In the genomic region with DNA sequence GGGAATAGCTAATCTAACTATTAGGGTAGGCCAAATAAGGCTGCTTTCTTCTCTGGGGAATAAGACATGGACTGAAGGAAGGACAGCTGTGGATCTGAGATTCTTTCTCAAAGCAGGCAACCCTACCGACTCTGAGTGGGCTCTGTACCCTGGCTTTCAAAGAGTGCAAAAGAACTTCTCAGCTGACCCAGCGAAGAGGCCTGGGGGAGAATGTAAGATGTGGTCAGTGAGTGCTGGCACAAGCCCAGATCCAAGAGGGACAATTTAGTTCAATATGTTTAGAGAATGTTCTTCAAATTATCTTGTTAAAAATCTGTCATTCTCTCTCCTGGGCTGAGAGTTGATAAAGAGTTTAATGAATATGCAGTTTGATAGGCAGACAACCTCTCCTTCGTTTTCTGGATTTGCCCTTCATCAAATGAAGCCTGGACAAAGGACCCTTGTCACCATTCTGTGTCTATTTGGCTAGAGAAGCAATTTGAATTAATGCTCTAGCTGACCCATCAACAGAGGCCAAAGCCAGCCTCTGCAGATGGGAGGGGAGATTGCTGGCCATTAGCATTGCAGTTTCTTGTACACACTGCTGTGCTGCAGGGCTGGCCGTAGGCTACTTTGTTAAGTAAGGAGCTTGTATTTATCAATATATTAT, we compare ENCODE assay signal across 13 mouse cellular contexts.
DNase-seq lines count a peak whose midpoint lies in the region; ATAC-seq and TF ChIP-seq lines count a peak whose summit lies in the region.
"Had no signal": no experiment of that assay in that cellular context is flagged by ENCODE, and none has a peak within 500 bp of the region (broad histone marks: within the 10 kb centered on the region; RNA-seq: fewer than 3 reads in every experiment).

No protein-coding gene starts in this region.

- H3K27me3 ChIP-seq in hindbrain, embryonic 11.5 days (ENCODE audit: control insufficient read depth, insufficient read depth, low read length): no peaks in the 10 kb centered on the region
- no peaks in the 10 kb centered on the region for H3K27me3 ChIP-seq in hindbrain, embryonic 10.5 days (ENCODE audit: insufficient read depth, poor library complexity, severe bottlenecking)
- H3K27me3 ChIP-seq in forebrain, embryonic 13.5 days: no peaks in the 10 kb centered on the region
- H3K27me3 ChIP-seq in thymus, adult 2 months (ENCODE audit: control insufficient read depth, insufficient read depth, low read length): no peaks in the 10 kb centered on the region
- H3K27me3 ChIP-seq: midbrain, embryonic 12.5 days had no signal

- no peak for TF ChIP-seq POLR2A in thymus, adult 2 months (IDR thresholded peaks at IDR 0.05; ENCODE audit: control insufficient read depth, extremely low read depth, insufficient read depth, low read length, poor library complexity)

- no peaks in the 10 kb centered on the region for H3K9me3 ChIP-seq in hindbrain, embryonic 11.5 days (ENCODE audit: control insufficient read depth, low read length)
- H3K9me3 ChIP-seq in hindbrain, embryonic 10.5 days: no peaks in the 10 kb centered on the region
- H3K9me3 ChIP-seq in forebrain, embryonic 13.5 days (replicated peaks): no peaks in the 10 kb centered on the region
- H3K9me3 ChIP-seq: heart, embryonic 10.5 days; limb, embryonic 10.5 days; midbrain, embryonic 12.5 days had no signal

- H3K36me3 ChIP-seq in hindbrain, embryonic 11.5 days (ENCODE audit: control insufficient read depth, insufficient read depth, low read length): no peaks in the 10 kb centered on the region
- H3K36me3 ChIP-seq in hindbrain, embryonic 10.5 days: no peaks in the 10 kb centered on the region
- H3K36me3 ChIP-seq in forebrain, embryonic 13.5 days (ENCODE audit: poor library complexity, severe bottlenecking): no peaks in the 10 kb centered on the region
- no peaks in the 10 kb centered on the region for H3K36me3 ChIP-seq in thymus, adult 2 months (ENCODE audit: control insufficient read depth, insufficient read depth, low read length)
- H3K36me3 ChIP-seq: heart, embryonic 10.5 days; limb, embryonic 10.5 days; midbrain, embryonic 12.5 days had no signal

- no peak overlapping the region for H3K4me3 ChIP-seq in hindbrain, embryonic 11.5 days (ENCODE audit: low read depth, low read length)
- H3K4me3 ChIP-seq in hindbrain, embryonic 10.5 days: no peak overlapping the region
- H3K4me3 ChIP-seq in forebrain, embryonic 13.5 days: no peak overlapping the region
- H3K4me3 ChIP-seq in thymus, adult 2 months (ENCODE audit: control insufficient read depth, insufficient read depth, low read length): no peak overlapping the region
- H3K4me3 ChIP-seq: heart, embryonic 10.5 days; limb, embryonic 10.5 days; midbrain, embryonic 12.5 days had no signal

- WGBS in hindbrain, embryonic 11.5 days: 59% methylated on average over 4 of the region's 4 CpGs
- 64% methylated on average over 4 of the region's 4 CpGs for WGBS in hindbrain, embryonic 10.5 days
- 33% methylated on average over 4 of the region's 4 CpGs for WGBS in forebrain, embryonic 13.5 days
- 82% methylated on average over 4 of the region's 4 CpGs for WGBS in thymus, adult 2 months

- no peak overlapping the region for H3K27ac ChIP-seq in hindbrain, embryonic 11.5 days (ENCODE audit: low read depth, low read length)
- H3K27ac ChIP-seq in hindbrain, embryonic 10.5 days: no peak overlapping the region
- no peak overlapping the region for H3K27ac ChIP-seq in forebrain, embryonic 13.5 days
- no peak overlapping the region for H3K27ac ChIP-seq in thymus, adult 2 months (ENCODE audit: control insufficient read depth, insufficient read depth, low read length)
- H3K27ac ChIP-seq: heart, embryonic 10.5 days; limb, embryonic 10.5 days; midbrain, embryonic 12.5 days had no signal

- no peaks in the 10 kb centered on the region for H3K4me1 ChIP-seq in hindbrain, embryonic 11.5 days (replicated peaks; ENCODE audit: control insufficient read depth, insufficient read depth, low read length)
- H3K4me1 ChIP-seq in hindbrain, embryonic 10.5 days (replicated peaks): peaks cover 8% of the 10 kb centered on the region; the same call in 1 of the 2 replicates
- peaks cover 5% of the 10 kb centered on the region; the same call in 1 of the 2 replicates for H3K4me1 ChIP-seq in forebrain, embryonic 13.5 days
- H3K4me1 ChIP-seq in thymus, adult 2 months (replicated peaks; ENCODE audit: control insufficient read depth, insufficient read depth, low read length): no peaks in the 10 kb centered on the region
- H3K4me1 ChIP-seq: heart, embryonic 10.5 days; limb, embryonic 10.5 days; midbrain, embryonic 12.5 days had no signal

- TF ChIP-seq CTCF in thymus, adult 2 months (IDR thresholded peaks at IDR 0.05; ENCODE audit: borderline replicate concordance, control insufficient read depth, extremely low read depth, insufficient read depth, low read length, poor library complexity): no peak

- no peak for DNase-seq in hindbrain, embryonic 11.5 days (ENCODE audit: low spot score)
- no peak for DNase-seq in hindbrain, embryonic 10.5 days (ENCODE audit: low spot score)
- peak; percentile 16 for DNase-seq in layer of hippocampus, adult 9-10 months (ENCODE audit: low spot score)
- DNase-seq in right cerebral cortex, adult 2 months (ENCODE audit: low spot score in 2 of 2): peak; percentile 7 to 25
- no peak for DNase-seq in gastrocnemius, postnatal 36 days
- DNase-seq in thymus, adult 2 months: no peak
- no peak for DNase-seq in thymus, postnatal 14 days
- DNase-seq: kidney, adult 11 months; lung, adult 2 months had no signal

- no peak overlapping the region for H3K9ac ChIP-seq in hindbrain, embryonic 11.5 days (ENCODE audit: low read depth, low read length)
- H3K9ac ChIP-seq in forebrain, embryonic 13.5 days: no peak overlapping the region
- H3K9ac ChIP-seq: midbrain, embryonic 12.5 days had no signal

- intact Hi-C loops in gastrocnemius, postnatal 36 days (cut with DNase I): no loop called here

- no peak overlapping the region for H3K4me2 ChIP-seq in hindbrain, embryonic 11.5 days (replicated peaks; ENCODE audit: low read depth, low read length)
- no peak overlapping the region for H3K4me2 ChIP-seq in forebrain, embryonic 13.5 days
- H3K4me2 ChIP-seq: midbrain, embryonic 12.5 days had no signal

- ATAC-seq in hindbrain, embryonic 11.5 days (ENCODE audit: low FRiP score): peak; percentile 25; the same call in 1 of the 2 replicates
- ATAC-seq in forebrain, embryonic 13.5 days: peak; percentile 88

Comparison
In these comparisons a context has a peak if more than half of its experiments do, and no peak if none do; other contexts are left out.
1. DNase-seq: peak in layer of hippocampus, adult 9-10 months (single experiment) and right cerebral cortex, adult 2 months (2 of 2); none in hindbrain, embryonic 11.5 days (single experiment), hindbrain, embryonic 10.5 days (single experiment), gastrocnemius, postnatal 36 days (0 of 2), thymus, adult 2 months (single experiment) and thymus, postnatal 14 days (single experiment).